17 mouse cellular contexts compared by ENCODE assay signal in the genomic region with DNA sequence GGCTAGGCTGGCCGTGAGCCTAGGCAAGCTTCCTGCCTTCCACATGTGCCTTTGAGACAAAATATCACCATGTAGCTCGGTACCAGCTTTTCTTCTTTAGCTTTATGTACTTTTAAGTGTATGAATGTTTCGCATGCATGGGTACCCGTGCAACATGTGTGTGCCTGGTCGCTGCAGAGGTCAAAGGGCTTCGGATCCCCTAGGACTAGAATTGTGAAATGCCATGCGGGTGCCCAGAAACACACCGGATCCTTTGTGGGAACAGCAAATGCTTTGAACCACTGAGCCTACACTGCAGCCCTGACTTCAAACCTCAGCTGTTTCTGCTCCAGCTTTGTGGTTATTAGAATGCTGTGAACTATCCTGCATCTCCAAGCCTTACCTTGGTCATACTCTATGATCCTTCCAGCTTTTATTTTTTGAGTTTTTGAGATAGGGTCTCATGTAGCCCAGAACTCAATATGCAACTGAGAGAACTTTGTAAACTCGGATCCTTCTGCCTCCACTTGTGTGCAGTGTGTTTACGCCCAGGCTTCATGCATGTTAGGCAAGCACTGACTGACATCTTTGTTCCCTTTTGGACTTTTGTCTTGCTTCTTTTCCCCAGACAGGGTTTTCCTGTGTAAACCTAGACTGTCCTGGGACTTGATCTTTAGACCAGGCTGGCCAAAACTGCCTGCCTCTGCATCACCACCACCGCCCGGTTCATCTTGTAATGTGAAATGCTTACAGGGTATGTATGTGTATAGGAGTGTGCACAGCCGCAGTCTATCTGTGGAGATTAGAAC. TPM values are rescaled to one million over a fixed set of nuclear protein-coding genes. Genes with fewer than 3 reads are reported as not detected.
DNase-seq lines count a peak whose midpoint lies in the region; ATAC-seq and TF ChIP-seq lines count a peak whose summit lies in the region.
"Had no signal": no experiment of that assay in that cellular context is flagged by ENCODE, and none has a peak within 500 bp of the region (broad histone marks: within the 10 kb centered on the region; RNA-seq: fewer than 3 reads in every experiment).

No protein-coding gene starts in this region.

- H3K4me1 ChIP-seq in forebrain, embryonic 12.5 days = no peaks in the 10 kb centered on the region
- H3K4me1 ChIP-seq in forebrain, postnatal 0 days (ENCODE audit: insufficient read depth) = no peaks in the 10 kb centered on the region
- H3K4me1 ChIP-seq in lung, embryonic 14.5 days (ENCODE audit: insufficient read depth) = no peaks in the 10 kb centered on the region
- H3K4me1 ChIP-seq in lung, adult 2 months (ENCODE audit: control insufficient read depth, insufficient read depth, low read length) = no peaks in the 10 kb centered on the region
- peaks cover 4% of the 10 kb centered on the region; the same call in 1 of the 2 replicates for H3K4me1 ChIP-seq in liver, embryonic 13.5 days (replicated peaks)
- H3K4me1 ChIP-seq: embryonic facial prominence, embryonic 15.5 days; limb, embryonic 13.5 days had no signal

- peaks cover 51% of the 10 kb centered on the region for H3K36me3 ChIP-seq in forebrain, embryonic 12.5 days (replicated peaks)
- H3K36me3 ChIP-seq in forebrain, postnatal 0 days (ENCODE audit: insufficient read depth) = peaks cover 34% of the 10 kb centered on the region
- H3K36me3 ChIP-seq in lung, embryonic 14.5 days (ENCODE audit: insufficient read depth) = peaks cover 53% of the 10 kb centered on the region
- peaks cover 56% of the 10 kb centered on the region for H3K36me3 ChIP-seq in liver, embryonic 13.5 days

- ATAC-seq in forebrain, embryonic 12.5 days (ENCODE audit: low FRiP score) = no peak
- no peak for ATAC-seq in forebrain, postnatal 0 days
- ATAC-seq in lung, embryonic 14.5 days (ENCODE audit: insufficient read depth) = 0 out of 2 replicates have a peak, but pooled peaks have one; percentile 24
- 0 out of 2 replicates have a peak, but pooled peaks have one; percentile 25 for ATAC-seq in liver, embryonic 13.5 days (ENCODE audit: low read depth)
- ATAC-seq: lung, postnatal 0 days had no signal

- WGBS in forebrain, embryonic 12.5 days = 88% methylated on average over 13 of the region's 13 CpGs
- WGBS in forebrain, postnatal 0 days = 88% methylated on average over 13 of the region's 13 CpGs
- WGBS in lung, embryonic 14.5 days = 87% methylated on average over 13 of the region's 13 CpGs
- WGBS in lung, adult 2 months = 87% methylated on average over 13 of the region's 13 CpGs
- 84% methylated on average over 13 of the region's 13 CpGs for WGBS in liver, embryonic 13.5 days (ENCODE audit: insufficient replicate concordance)

- TF ChIP-seq POLR2A in lung, adult 2 months (IDR thresholded peaks at IDR 0.05; ENCODE audit: borderline replicate concordance, extremely low read depth, low read depth, low read length) = no peak

- no peak overlapping the region for H3K4me2 ChIP-seq in forebrain, embryonic 12.5 days
- no peak overlapping the region for H3K4me2 ChIP-seq in forebrain, postnatal 0 days (ENCODE audit: low read depth)
- no peak overlapping the region for H3K4me2 ChIP-seq in lung, embryonic 14.5 days
- no peak overlapping the region for H3K4me2 ChIP-seq in liver, embryonic 13.5 days
- H3K4me2 ChIP-seq: embryonic facial prominence, embryonic 15.5 days; limb, embryonic 13.5 days had no signal

- no peak for DNase-seq in forebrain, postnatal 0 days
- DNase-seq in lung, embryonic 14.5 days = no peak
- no peak for DNase-seq in lung, adult 2 months
- no peak for DNase-seq in liver, embryonic 13.5 days
- no peak for DNase-seq in layer of hippocampus, adult 9-10 months (ENCODE audit: low spot score)
- DNase-seq in layer of hippocampus, postnatal 14 days (ENCODE audit: low spot score in 2 of 2) = no peak
- DNase-seq: B cell, adult 2 months; cerebellum, adult 9-10 months; kidney, adult 18-20 months; kidney, postnatal 4 days; midbrain, embryonic 14.5 days; spleen, adult 18-20 months; thymus, postnatal 36 days had no signal

- H3K27me3 ChIP-seq in forebrain, embryonic 12.5 days = no peaks in the 10 kb centered on the region
- H3K27me3 ChIP-seq in forebrain, postnatal 0 days (ENCODE audit: insufficient read depth, low read length) = no peaks in the 10 kb centered on the region
- no peaks in the 10 kb centered on the region for H3K27me3 ChIP-seq in lung, embryonic 14.5 days (ENCODE audit: insufficient read depth, low read length)
- H3K27me3 ChIP-seq in liver, embryonic 13.5 days = peaks cover 4% of the 10 kb centered on the region
- H3K27me3 ChIP-seq: embryonic facial prominence, embryonic 15.5 days; limb, embryonic 13.5 days had no signal

- H3K9ac ChIP-seq in forebrain, embryonic 12.5 days = no peak overlapping the region
- no peak overlapping the region for H3K9ac ChIP-seq in forebrain, postnatal 0 days
- H3K9ac ChIP-seq in lung, embryonic 14.5 days = no peak overlapping the region
- no peak overlapping the region for H3K9ac ChIP-seq in liver, embryonic 13.5 days
- H3K9ac ChIP-seq: embryonic facial prominence, embryonic 15.5 days; limb, embryonic 13.5 days had no signal

- no peak for TF ChIP-seq CTCF in forebrain, postnatal 0 days (IDR thresholded peaks at IDR 0.05; ENCODE audit: low read depth)
- TF ChIP-seq CTCF in lung, embryonic 14.5 days (IDR thresholded peaks at IDR 0.05; ENCODE audit: low read depth) = no peak
- TF ChIP-seq CTCF in lung, adult 2 months (IDR thresholded peaks at IDR 0.05; ENCODE audit: insufficient read depth, low read length) = no peak

- no peak overlapping the region for H3K4me3 ChIP-seq in forebrain, embryonic 12.5 days (replicated peaks)
- no peak overlapping the region for H3K4me3 ChIP-seq in forebrain, postnatal 0 days (ENCODE audit: low read depth, low read length)
- no peak overlapping the region for H3K4me3 ChIP-seq in lung, embryonic 14.5 days (ENCODE audit: low read depth, low read length)
- H3K4me3 ChIP-seq in lung, adult 2 months (replicated peaks; ENCODE audit: extremely low read depth, low read depth, low read length) = no peak overlapping the region
- H3K4me3 ChIP-seq in liver, embryonic 13.5 days (replicated peaks) = no peak overlapping the region
- H3K4me3 ChIP-seq: embryonic facial prominence, embryonic 15.5 days; limb, embryonic 13.5 days had no signal

- H3K27ac ChIP-seq in forebrain, embryonic 12.5 days = 0 out of 2 replicates have a peak overlapping the region, but pooled peaks have one; percentile 21
- H3K27ac ChIP-seq in forebrain, postnatal 0 days (ENCODE audit: low read depth, low read length) = no peak overlapping the region
- no peak overlapping the region for H3K27ac ChIP-seq in lung, embryonic 14.5 days (ENCODE audit: low read depth)
- H3K27ac ChIP-seq in liver, embryonic 13.5 days = no peak overlapping the region
- H3K27ac ChIP-seq: embryonic facial prominence, embryonic 15.5 days; limb, embryonic 13.5 days had no signal

- no peaks in the 10 kb centered on the region for H3K9me3 ChIP-seq in forebrain, embryonic 12.5 days
- H3K9me3 ChIP-seq in forebrain, postnatal 0 days (ENCODE audit: low read length) = no peaks in the 10 kb centered on the region
- H3K9me3 ChIP-seq in lung, embryonic 14.5 days (ENCODE audit: low read depth, low read length) = no peaks in the 10 kb centered on the region
- H3K9me3 ChIP-seq in liver, embryonic 13.5 days (replicated peaks) = no peaks in the 10 kb centered on the region
- H3K9me3 ChIP-seq: embryonic facial prominence, embryonic 15.5 days; limb, embryonic 13.5 days had no signal

RNA-seq across cellular contexts. Expression of gene Chadl, which starts 5.4 kb away (rescaled TPM):
- 5.0 TPM in 2 replicates for polyA plus RNA-seq in forebrain, embryonic 12.5 days (2016; fragmentation: Nextera tagmentation; extraction: Ambion mirVana)
- 31.9 and 35.3 TPM in 2 replicates for total RNA-seq in forebrain, postnatal 0 days (2014; rRNA removed)
- polyA plus RNA-seq in forebrain, postnatal 0 days (2015; fragmentation: Nextera tagmentation; extraction: Ambion mirVana) = 49.2 and 52.8 TPM in 2 replicates
- polyA plus RNA-seq in lung, embryonic 14.5 days (2014; fragmentation: Nextera tagmentation; extraction: Ambion mirVana) = 4.6 and 4.7 TPM in 2 replicates
- 3.5 and 6.5 TPM in 2 replicates for polyA plus RNA-seq in lung, adult 2 months (2012; rRNA removed)
- 0.25 and 0.46 TPM in 2 replicates for polyA plus RNA-seq in liver, embryonic 13.5 days (2015; fragmentation: Nextera tagmentation; extraction: Ambion mirVana)
- total RNA-seq in layer of hippocampus, postnatal 14 days (2021) = 10 to 100 TPM; 25.6 to 27.0 TPM

RNA-seq across cellular contexts. Expression of gene L3mbtl2, which starts 38.8 kb away (rescaled TPM):
- polyA plus RNA-seq in forebrain, embryonic 12.5 days (2016; fragmentation: Nextera tagmentation; extraction: Ambion mirVana) = 36.8 and 39.6 TPM in 2 replicates
- 28.5 and 30.9 TPM in 2 replicates for total RNA-seq in forebrain, postnatal 0 days (2014; rRNA removed)
- 24.3 and 28.5 TPM in 2 replicates for polyA plus RNA-seq in forebrain, postnatal 0 days (2015; fragmentation: Nextera tagmentation; extraction: Ambion mirVana)
- polyA plus RNA-seq in lung, embryonic 14.5 days (2014; fragmentation: Nextera tagmentation; extraction: Ambion mirVana) = 25.8 and 26.7 TPM in 2 replicates
- polyA plus RNA-seq in lung, adult 2 months (2012; rRNA removed) = 11.7 and 16.9 TPM in 2 replicates
- 21.7 and 22.6 TPM in 2 replicates for polyA plus RNA-seq in liver, embryonic 13.5 days (2015; fragmentation: Nextera tagmentation; extraction: Ambion mirVana)
- total RNA-seq in layer of hippocampus, postnatal 14 days (2021) = 10 to 100 TPM; 37.7 to 38.8 TPM

RNA-seq across cellular contexts. Expression of gene Zc3h7b, which starts 42.4 kb away (rescaled TPM):
- 45.8 and 51.3 TPM in 2 replicates for polyA plus RNA-seq in forebrain, embryonic 12.5 days (2016; fragmentation: Nextera tagmentation; extraction: Ambion mirVana)
- 121 and 131 TPM in 2 replicates for total RNA-seq in forebrain, postnatal 0 days (2014; rRNA removed)
- 38.6 and 41.3 TPM in 2 replicates for polyA plus RNA-seq in forebrain, postnatal 0 days (2015; fragmentation: Nextera tagmentation; extraction: Ambion mirVana)
- polyA plus RNA-seq in lung, embryonic 14.5 days (2014; fragmentation: Nextera tagmentation; extraction: Ambion mirVana) = 45.6 and 46.1 TPM in 2 replicates
- 47.5 and 52.4 TPM in 2 replicates for polyA plus RNA-seq in lung, adult 2 months (2012; rRNA removed)
- polyA plus RNA-seq in liver, embryonic 13.5 days (2015; fragmentation: Nextera tagmentation; extraction: Ambion mirVana) = 5.3 and 6.0 TPM in 2 replicates
- 100 to 1,000 TPM; 161 to 169 TPM for total RNA-seq in layer of hippocampus, postnatal 14 days (2021)

RNA-seq across cellular contexts. Expression of gene Rangap1, which starts 42.8 kb away (rescaled TPM):
- 166 and 174 TPM in 2 replicates for polyA plus RNA-seq in forebrain, embryonic 12.5 days (2016; fragmentation: Nextera tagmentation; extraction: Ambion mirVana)
- 146 and 163 TPM in 2 replicates for total RNA-seq in forebrain, postnatal 0 days (2014; rRNA removed)
- polyA plus RNA-seq in forebrain, postnatal 0 days (2015; fragmentation: Nextera tagmentation; extraction: Ambion mirVana) = 107 and 133 TPM in 2 replicates
- 101 and 107 TPM in 2 replicates for polyA plus RNA-seq in lung, embryonic 14.5 days (2014; fragmentation: Nextera tagmentation; extraction: Ambion mirVana)
- 19.7 and 26.5 TPM in 2 replicates for polyA plus RNA-seq in lung, adult 2 months (2012; rRNA removed)
- 90.9 and 100 TPM in 2 replicates for polyA plus RNA-seq in liver, embryonic 13.5 days (2015; fragmentation: Nextera tagmentation; extraction: Ambion mirVana)
- 100 to 1,000 TPM; 161 to 176 TPM for total RNA-seq in layer of hippocampus, postnatal 14 days (2021)

Comparison
In these comparisons a context has a peak if more than half of its experiments do, and no peak if none do; other contexts are left out.
1. ATAC-seq: peak in lung, embryonic 14.5 days (single experiment) and liver, embryonic 13.5 days (single experiment); none in forebrain, embryonic 12.5 days (single experiment) and forebrain, postnatal 0 days (single experiment).